Mouse (Mus musculus): Measurements from ENCODE around the gene Gm10715. TPM values are rescaled to one million over a fixed set of nuclear protein-coding genes. Genes with fewer than 3 reads are reported as not detected.
"Not testable (repeated sequence)": the region's sequence is repeated elsewhere in the genome, so short reads cannot be mapped to it uniquely, and the experiment has no call there.

Gene Gm10715
- polyA plus RNA-seq, 1 experiment: not detected

DNA sequence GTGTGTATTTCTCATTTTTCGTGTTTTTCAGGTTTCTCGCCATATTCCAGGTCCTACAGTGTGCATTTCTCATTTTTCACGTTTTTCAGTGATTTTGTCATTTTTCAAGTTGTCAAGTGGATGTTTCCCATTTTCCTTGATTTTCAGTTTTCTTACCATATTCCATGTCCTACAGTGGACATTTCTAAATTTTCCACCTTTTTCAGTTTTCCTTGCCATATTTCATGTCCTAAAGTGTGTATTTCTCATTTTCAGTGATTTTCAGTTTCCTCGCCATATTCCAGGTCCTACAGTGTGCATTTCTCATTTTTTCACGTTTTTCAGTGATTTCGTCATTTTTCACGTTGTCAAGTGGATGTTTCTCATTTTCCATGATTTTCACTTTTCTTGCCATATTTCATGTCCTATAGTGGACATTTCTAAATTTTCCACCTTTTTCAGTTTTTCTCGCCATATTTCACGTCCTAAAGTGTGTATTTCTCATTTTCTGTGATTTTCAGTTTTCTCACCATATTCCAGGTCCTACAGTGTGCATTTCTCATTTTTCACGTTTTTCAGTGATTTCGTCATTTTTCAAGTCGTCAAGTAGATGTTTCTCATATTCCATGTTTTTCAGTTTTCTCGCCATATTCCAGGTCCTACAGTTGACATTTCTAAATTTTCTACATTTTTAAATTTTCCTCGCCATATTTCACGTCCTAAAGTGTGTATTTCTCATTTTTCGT lies 7.2 kb upstream of the Gm10715 start:
- not testable (repeated sequence) for H3K36me3 ChIP-seq (ENCODE audit: control insufficient read depth, insufficient read depth); H3K4me3 ChIP-seq; H3K79me2 ChIP-seq (ENCODE audit: control insufficient read depth, insufficient read depth); H3K4me2 ChIP-seq (ENCODE audit: low read depth); H3K27me3 ChIP-seq (ENCODE audit: control insufficient read depth, insufficient read depth, insufficient read length); H3ac ChIP-seq (ENCODE audit: control insufficient read depth, insufficient read length)

DNA sequence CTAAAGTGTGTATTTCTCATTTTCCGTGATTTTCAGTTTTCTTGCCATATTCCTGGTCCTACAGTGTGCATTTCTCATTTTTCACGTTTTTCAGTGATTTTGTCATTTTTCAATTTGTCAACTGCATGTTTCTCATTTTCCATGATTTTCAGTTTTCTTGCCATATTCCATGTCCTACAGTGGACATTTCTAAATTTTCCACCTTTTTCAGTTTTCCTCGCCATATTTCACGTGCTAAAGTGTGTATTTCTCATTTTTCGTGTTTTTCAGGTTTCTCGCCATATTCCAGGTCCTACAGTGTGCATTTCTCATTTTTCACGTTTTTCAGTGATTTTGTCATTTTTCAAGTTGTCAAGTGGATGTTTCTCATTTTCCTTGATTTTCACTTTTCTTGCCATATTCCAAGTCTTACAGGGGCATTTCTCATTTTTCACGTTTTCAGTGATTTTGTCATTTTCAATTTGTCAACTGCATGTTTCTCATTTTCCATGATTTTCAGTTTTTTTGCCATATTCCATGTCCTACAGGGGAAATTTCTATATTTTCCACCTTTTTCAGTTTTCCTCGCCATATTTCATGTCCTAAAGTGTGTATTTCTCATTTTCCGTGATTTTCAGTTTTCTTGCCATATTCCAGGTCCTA lies 5.9 kb upstream of the Gm10715 start:
- H3ac ChIP-seq (ENCODE audit: control insufficient read depth, insufficient read length); H3K27me3 ChIP-seq (ENCODE audit: control insufficient read depth, insufficient read depth, insufficient read length); H3K4me2 ChIP-seq (ENCODE audit: low read depth); H3K36me3 ChIP-seq (ENCODE audit: control insufficient read depth, insufficient read depth); H3K4me3 ChIP-seq; H3K79me2 ChIP-seq (ENCODE audit: control insufficient read depth, insufficient read depth): not testable (repeated sequence)

DNA sequence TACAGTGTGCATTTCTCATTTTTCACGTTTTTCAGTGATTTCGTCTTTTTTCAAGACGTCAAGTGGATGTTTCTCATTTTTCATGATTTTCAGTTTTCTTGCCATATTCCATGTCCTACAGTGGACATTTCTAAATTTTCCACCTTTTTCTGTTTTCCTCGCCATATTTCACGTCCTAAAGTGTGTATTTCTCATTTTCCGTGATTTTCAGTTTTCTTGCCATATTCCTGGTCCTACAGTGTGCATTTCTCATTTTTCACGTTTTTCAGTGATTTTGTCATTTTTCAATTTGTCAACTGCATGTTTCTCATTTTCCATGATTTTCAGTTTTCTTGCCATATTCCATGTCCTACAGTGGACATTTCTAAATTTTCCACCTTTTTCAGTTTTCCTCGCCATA lies 2.4 kb upstream of the Gm10715 start, which contains the start of gene Gm17535:
Gene Gm17535, plus strand, starts transcription at position 301 of the 400 bp plus-strand sequence.
- H3K27me3 ChIP-seq (ENCODE audit: control insufficient read depth, insufficient read depth, insufficient read length); H3ac ChIP-seq (ENCODE audit: control insufficient read depth, insufficient read length); H3K79me2 ChIP-seq (ENCODE audit: control insufficient read depth, insufficient read depth); H3K4me3 ChIP-seq; H3K36me3 ChIP-seq (ENCODE audit: control insufficient read depth, insufficient read depth); H3K4me2 ChIP-seq (ENCODE audit: low read depth): not testable (repeated sequence)

DNA sequence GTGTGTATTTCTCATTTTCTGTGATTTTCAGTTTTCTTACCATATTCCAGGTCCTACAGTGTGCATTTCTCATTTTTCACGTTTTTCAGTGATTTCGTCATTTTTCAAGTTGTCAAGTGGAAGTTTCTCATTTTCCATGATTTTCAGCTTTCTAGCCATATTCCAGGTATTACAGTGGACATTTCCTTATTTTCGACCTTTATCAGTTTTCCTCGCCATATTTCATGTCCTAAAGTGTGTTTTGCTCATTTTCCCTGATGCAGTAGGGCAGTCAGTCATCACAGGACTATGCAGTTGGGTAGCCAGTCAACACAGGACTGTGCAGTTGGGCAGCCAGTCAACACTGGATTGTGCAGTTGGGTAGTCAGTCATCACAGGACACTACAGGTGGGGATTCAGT lies 1.5 kb downstream of the Gm10715 start:
- not testable (repeated sequence) for H3K27me3 ChIP-seq (ENCODE audit: control insufficient read depth, insufficient read depth, insufficient read length); H3K4me3 ChIP-seq; H3ac ChIP-seq (ENCODE audit: control insufficient read depth, insufficient read length); H3K79me2 ChIP-seq (ENCODE audit: control insufficient read depth, insufficient read depth); H3K36me3 ChIP-seq (ENCODE audit: control insufficient read depth, insufficient read depth); H3K4me2 ChIP-seq (ENCODE audit: low read depth)

Other genes with a start within 250 kb of the Gm10715 start
- not detected for gene Gm10722, start 36.0 kb upstream of the Gm10715 start, polyA plus RNA-seq (2012; fragmentation: generic; extraction: Trizol)
- not detected for gene Gm11168, start 33.5 kb upstream of the Gm10715 start, polyA plus RNA-seq (2012; fragmentation: generic; extraction: Trizol)
- gene Gm10721, start 23.7 kb upstream of the Gm10715 start, polyA plus RNA-seq (2012; fragmentation: generic; extraction: Trizol): not detected
- gene Gm10720, start 21.2 kb upstream of the Gm10715 start, polyA plus RNA-seq (2012; fragmentation: generic; extraction: Trizol): not detected
- not detected for gene Gm10719, start 19.5 kb upstream of the Gm10715 start, polyA plus RNA-seq (2012; fragmentation: generic; extraction: Trizol)
- gene Gm10718, start 13.3 kb upstream of the Gm10715 start, polyA plus RNA-seq (2012; fragmentation: generic; extraction: Trizol): not detected
- not detected for gene Gm10717, start 11.5 kb upstream of the Gm10715 start, polyA plus RNA-seq (2012; fragmentation: generic; extraction: Trizol)
- gene Gm17535, start 2.3 kb upstream of the Gm10715 start, polyA plus RNA-seq (2012; fragmentation: generic; extraction: Trizol): not detected